Mouse (Mus musculus) hindbrain, postnatal 0 days (tissue): Measurements from ENCODE around the gene Smim22. TPM values are rescaled to one million over a fixed set of nuclear protein-coding genes. Genes with fewer than 3 reads are reported as not detected.

Source experiments
- ATAC-seq: fragments of 200-750 bp; cut with Nextera tagmentation; 2 replicates; pipeline ENCODE4 v1.8.0; 2017; ENCODE audit warnings: mild to moderate bottlenecking, moderate TSS enrichment, moderate library complexity
- DNase-seq: peaks from one replicate; pipeline ENCODE4 v3.0.0-alpha.2; 2015; ENCODE audit warnings: low spot score
- H3K27ac ChIP-seq: fragments of 300-500 bp; sonication (generic); 2 replicates; pipeline ENCODE4 v1.5.1; 2014; ENCODE audit warnings: mild to moderate bottlenecking
- H3K27me3 ChIP-seq: fragments of 300-500 bp; sonication (generic); 2 replicates; pipeline ENCODE4 v1.6.1; 2014; ENCODE audit warnings: low read length, mixed read lengths; ENCODE audit not compliant: insufficient read depth
- H3K36me3 ChIP-seq: fragments of 300-500 bp; sonication (generic); 2 replicates; pipeline ENCODE4 v1.6.1; 2014; ENCODE audit warnings: low read length, mixed read lengths; ENCODE audit not compliant: insufficient read depth
- H3K4me1 ChIP-seq: fragments of 300-500 bp; sonication (generic); 2 replicates; pipeline ENCODE4 v1.6.1; 2014; ENCODE audit warnings: antibody characterized with exemption, low read length, mixed read lengths; ENCODE audit not compliant: insufficient read depth
- H3K4me2 ChIP-seq: fragments of 300-500 bp; sonication (generic); 2 replicates; pipeline ENCODE4 v1.6.1; 2014; ENCODE audit warnings: low read depth, mild to moderate bottlenecking, low read length, moderate library complexity, mixed read lengths
- H3K4me3 ChIP-seq: fragments of 300-500 bp; sonication (generic); 2 replicates; pipeline ENCODE4 v1.5.1; 2014; ENCODE audit warnings: low read length
- H3K9ac ChIP-seq: fragments of 300-500 bp; sonication (generic); replicated peaks from 2 replicates; pipeline ENCODE4 v1.6.1; 2014; ENCODE audit warnings: mild to moderate bottlenecking, low read length, moderate library complexity, mixed read lengths
- H3K9me3 ChIP-seq: fragments of 300-500 bp; sonication (generic); 2 replicates; pipeline ENCODE4 v1.6.1; 2016; ENCODE audit warnings: low read length, mixed read lengths
- CTCF ChIP-seq: IDR thresholded peaks from 2 replicates; pipeline ENCODE4 v1.5.1; 2016; ENCODE audit warnings: antibody characterized with exemption, control low read depth, low read depth
- WGBS: fragments of 180-500 bp; shearing (Covaris S2); extraction: QIAGEN DNeasy Blood & Tissue Kit; methylation state at CpG from one replicate; pipeline ENCODE4 v1.1.7; 2014; 5-methylcytosine and 5-hydroxymethylcytosine counted together
- polyA plus RNA-seq: library from polyadenylated mRNA; unstranded; fragments of >200 nt; fragmentation: Nextera tagmentation; extraction: Ambion mirVana; gene quantifications from 2 replicates; pipeline ENCODE4 v1.2.1, GENCODE M21; 2015
- total RNA-seq: library from RNA; depleted of rRNA; stranded (reverse); fragments of >200 nt; gene quantifications from 2 replicates; pipeline ENCODE4 v1.2.3, GENCODE M21; 2014

Gene Smim22
- total and polyA plus RNA-seq, 2 experiments from 2014 or later = 6.5 TPM; not detected in 1

- no peak for DNase-seq
- H3K4me3 ChIP-seq = no peak overlapping the region
- no peak overlapping the region for H3K4me2 ChIP-seq
- no peaks in the 10 kb centered on the region for H3K36me3 ChIP-seq
- TF ChIP-seq CTCF = no peak
- no peaks in the 10 kb centered on the region for H3K27me3 ChIP-seq
- H3K9me3 ChIP-seq = no peaks in the 10 kb centered on the region
- 61% methylated on average over 5 of the region's 5 CpGs for WGBS
- ATAC-seq = no peak
- no peak overlapping the region for H3K27ac ChIP-seq
- no peak overlapping the region for H3K9ac ChIP-seq
- H3K4me1 ChIP-seq = no peaks in the 10 kb centered on the region
These were observed 28.6 kb upstream of the Smim22 start for GRCm38 (mm10) chr16:4978275-4979051.

- 66% methylated on average over 4 of the region's 4 CpGs for WGBS
- ATAC-seq (peak; percentile 59; the same call in 1 of the 2 replicates), DNase-seq (peak; percentile 39)
- no peaks in the 10 kb centered on the region for H3K36me3 ChIP-seq
- peak; percentile 67 for TF ChIP-seq CTCF
- no peak overlapping the region for H3K9ac ChIP-seq
- no peaks in the 10 kb centered on the region for H3K9me3 ChIP-seq
- no peak overlapping the region for H3K4me2 ChIP-seq
- no peaks in the 10 kb centered on the region for H3K27me3 ChIP-seq
- no peaks in the 10 kb centered on the region for H3K4me1 ChIP-seq
- no peak overlapping the region for H3K27ac ChIP-seq
- H3K4me3 ChIP-seq = no peak overlapping the region
These were observed 27.2 kb upstream of the Smim22 start for GRCm38 (mm10) chr16:4979755-4980380.

GRCm38 (mm10) chr16:4984717-4985116 lies 22.4 kb upstream of the Smim22 start:
- Histone ChIP-seq H3K36me3 (no peaks in the 10 kb centered on the region), H3K27me3 (no peaks in the 10 kb centered on the region), H3K9me3 (no peaks in the 10 kb centered on the region), H3K4me3 (no peak overlapping the region), H3K4me1 (no peaks in the 10 kb centered on the region), H3K9ac (no peak overlapping the region), H3K27ac (no peak overlapping the region), H3K4me2 (no peak overlapping the region)
- 92% methylated on average over 12 of the region's 12 CpGs for WGBS
- DNase-seq (no peak), ATAC-seq (no peak)
- no peak for TF ChIP-seq CTCF

GRCm38 (mm10) chr16:4993276-4993675 lies 13.8 kb upstream of the Smim22 start:
- no peak for DNase-seq
- Histone ChIP-seq H3K4me3 (no peak overlapping the region), H3K4me1 (no peaks in the 10 kb centered on the region), H3K27ac (no peak overlapping the region), H3K27me3 (no peaks in the 10 kb centered on the region), H3K4me2 (no peak overlapping the region), H3K36me3 (no peaks in the 10 kb centered on the region), H3K9me3 (no peaks in the 10 kb centered on the region), H3K9ac (no peak overlapping the region)
- TF ChIP-seq CTCF = no peak
- 73% methylated on average over 4 of the region's 4 CpGs for WGBS
- no peak for ATAC-seq

- no peak within 1 kb of the TSS for H3K4me2 ChIP-seq
- no peak for TF ChIP-seq CTCF
- H3K4me3 ChIP-seq = no peak within 1 kb of the TSS
- no peaks in the 10 kb centered on the region for H3K4me1 ChIP-seq
- H3K36me3 ChIP-seq = no peaks in the 10 kb centered on the region
- no peaks in the 10 kb centered on the region for H3K27me3 ChIP-seq
- DNase-seq (no peak), ATAC-seq (no peak)
- H3K9me3 ChIP-seq = no peaks in the 10 kb centered on the region
- WGBS = 51% methylated on average over 3 of the region's 3 CpGs
- H3K9ac ChIP-seq = no peak within 1 kb of the TSS
- H3K27ac ChIP-seq = no peak within 1 kb of the TSS
These were observed 9.5 kb upstream of the Smim22 start, which contains the start of gene Sept12 for GRCm38 (mm10) chr16:4997553-4997952. Sept12 (minus strand) TSS chr16:4997852.

GRCm38 (mm10) chr16:4998984-4999383 lies 8.1 kb upstream of the Smim22 start:
- TF ChIP-seq CTCF = no peak
- no peak for ATAC-seq
- Histone ChIP-seq H3K4me3 (no peak overlapping the region), H3K4me1 (no peaks in the 10 kb centered on the region), H3K27me3 (no peaks in the 10 kb centered on the region), H3K9ac (no peak overlapping the region), H3K36me3 (no peaks in the 10 kb centered on the region), H3K27ac (no peak overlapping the region), H3K9me3 (no peaks in the 10 kb centered on the region), H3K4me2 (no peak overlapping the region)
- no peak for DNase-seq
- 79% methylated on average over 1 of the region's 1 CpGs for WGBS

- Histone ChIP-seq H3K9me3 (no peaks in the 10 kb centered on the region), H3K9ac (no peak overlapping the region), H3K4me2 (no peak overlapping the region), H3K4me1 (no peaks in the 10 kb centered on the region), H3K27me3 (no peaks in the 10 kb centered on the region), H3K27ac (no peak overlapping the region), H3K36me3 (no peaks in the 10 kb centered on the region), H3K4me3 (no peak overlapping the region)
- DNase-seq (no peak), ATAC-seq (no peak)
- no peak for TF ChIP-seq CTCF
- 63% methylated on average over 3 of the region's 3 CpGs for WGBS
These were observed 6.5 kb upstream of the Smim22 start for GRCm38 (mm10) chr16:5000611-5001010.
